Mouse (Mus musculus) liver, embryonic 11.5 days (tissue): ENCODE measurements around the gene Vmn2r95. TPM values are rescaled to one million over a fixed set of nuclear protein-coding genes. Genes with fewer than 3 reads are reported as not detected.
"Not testable (repeated sequence)": the region's sequence is repeated elsewhere in the genome, so short reads cannot be mapped to it uniquely, and the experiment has no call there.

ENCODE experiments used
- ATAC-seq: fragments of 200-750 bp; cut with Nextera tagmentation; replicated peaks from 2 replicates; pipeline ENCODE4 v1.8.0; 2017; ENCODE audit warnings: moderate number of reproducible peaks, mild to moderate bottlenecking, moderate TSS enrichment, moderate library complexity; ENCODE audit not compliant: low FRiP score
- DNase-seq: peaks from one replicate; pipeline ENCODE4 v3.0.0-alpha.2; 2017; ENCODE audit warnings: low spot score
- H3K27ac ChIP-seq: fragments of 300-500 bp; sonication (generic); 2 replicates; pipeline ENCODE4 v1.5.1; 2014; ENCODE audit warnings: mild to moderate bottlenecking, low read depth, low read length, control low read depth
- H3K27me3 ChIP-seq: fragments of 300-500 bp; sonication (generic); replicated peaks from 2 replicates; pipeline ENCODE4 v1.6.1; 2014; ENCODE audit warnings: low read length, mixed read lengths; ENCODE audit not compliant: control insufficient read depth, insufficient read depth
- H3K36me3 ChIP-seq: fragments of 300-500 bp; sonication (generic); 2 replicates; pipeline ENCODE4 v1.6.1; 2014; ENCODE audit warnings: mild to moderate bottlenecking, low read length, moderate library complexity, mixed read lengths; ENCODE audit not compliant: control insufficient read depth, insufficient read depth
- H3K4me1 ChIP-seq: fragments of 300-500 bp; sonication (generic); replicated peaks from 2 replicates; pipeline ENCODE4 v1.6.1; 2014; ENCODE audit warnings: low read length, mixed read lengths; ENCODE audit not compliant: control insufficient read depth, insufficient read depth
- H3K4me2 ChIP-seq: fragments of 300-500 bp; sonication (generic); 2 replicates; pipeline ENCODE4 v1.6.1; 2014; ENCODE audit warnings: mild to moderate bottlenecking, control low read depth, moderate library complexity
- H3K4me3 ChIP-seq: fragments of 300-500 bp; sonication (generic); 2 replicates; pipeline ENCODE4 v1.5.1; 2014; ENCODE audit warnings: low read depth, low read length, control low read depth
- H3K9ac ChIP-seq: fragments of 300-500 bp; sonication (generic); 2 replicates; pipeline ENCODE4 v1.6.1; 2014; ENCODE audit warnings: low read depth, low read length, control low read depth
- H3K9me3 ChIP-seq: fragments of 300-500 bp; sonication (generic); 2 replicates; pipeline ENCODE4 v1.6.1; 2016; ENCODE audit warnings: low read length, inconsistent platforms, mixed read lengths; ENCODE audit not compliant: control insufficient read depth
- WGBS: fragments of 180-500 bp; shearing (Covaris S2); extraction: QIAGEN DNeasy Blood & Tissue Kit; methylation state at CpG from one replicate; pipeline ENCODE4 v1.1.7; 2014; 5-methylcytosine and 5-hydroxymethylcytosine counted together
- polyA plus RNA-seq: library from polyadenylated mRNA; unstranded; fragments of >200 nt; fragmentation: Nextera tagmentation; extraction: Ambion mirVana; gene quantifications from 2 replicates; pipeline ENCODE4 v1.2.1, GENCODE M21; 2014

The Vmn2r95 gene
- polyA plus RNA-seq, result not detected in 2 replicates

DNA sequence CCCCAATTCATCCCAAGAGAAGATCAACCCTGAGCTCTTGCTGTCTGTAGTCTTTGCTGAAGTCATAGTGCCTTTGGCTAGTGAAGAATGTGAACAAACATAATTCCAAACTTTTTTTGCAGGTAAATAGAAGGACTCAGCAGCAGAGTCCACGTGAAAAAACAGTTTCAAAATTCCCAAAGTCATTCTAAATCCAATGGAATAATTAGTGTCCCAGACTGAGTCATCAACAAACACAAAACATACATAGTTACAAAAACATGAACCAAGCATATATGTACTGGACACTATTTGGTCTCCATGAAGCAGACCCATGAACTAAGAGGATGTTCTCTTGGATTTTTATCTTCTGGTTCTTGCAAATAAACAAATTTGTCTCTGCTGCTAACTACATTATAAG is at the start of gene Vmn2r95:
TSS of gene Vmn2r95 (plus strand) at position 301 of the 400 bp plus-strand sequence.
- Histone ChIP-seq H3K9me3 (no peaks in the 10 kb centered on the region), H3K4me2 (no peak within 1 kb of the TSS), H3K9ac (no peak within 1 kb of the TSS), H3K4me1 (no peaks in the 10 kb centered on the region), H3K4me3 (no peak within 1 kb of the TSS), H3K36me3 (no peaks in the 10 kb centered on the region), H3K27me3 (no peaks in the 10 kb centered on the region), H3K27ac (no peak within 1 kb of the TSS)
- 49% methylated on average over 1 of the region's 1 CpGs for WGBS
- no peak for DNase-seq
- ATAC-seq, result no peak

DNA sequence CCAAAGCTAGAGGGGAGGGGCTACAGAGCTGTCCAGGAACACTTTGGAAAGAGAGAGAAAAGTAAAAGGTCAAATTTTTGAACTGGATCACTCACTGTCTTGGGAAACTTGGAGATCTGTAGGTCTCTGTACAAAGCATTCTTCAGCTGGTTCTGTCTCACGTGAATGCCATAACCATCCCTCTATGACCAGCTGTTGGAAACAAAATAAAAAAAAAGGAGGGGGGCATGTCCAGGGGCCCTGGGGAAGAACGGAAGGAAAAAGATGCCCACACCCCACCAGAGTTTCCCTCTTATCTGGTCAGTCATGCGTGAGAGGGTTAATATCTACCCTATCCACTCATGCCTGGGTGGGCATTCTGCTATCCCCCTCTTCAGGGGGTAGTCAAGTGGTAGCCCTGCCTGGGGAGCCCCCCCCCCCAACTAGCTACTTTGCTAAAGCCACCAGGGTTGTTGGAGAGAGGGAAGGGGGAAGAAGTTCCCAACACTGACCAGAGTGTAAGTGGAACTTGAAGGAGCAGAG is 31.8 kb downstream of the Vmn2r95 start:
- H3K9ac ChIP-seq, result no peak overlapping the region
- no peak overlapping the region for H3K4me3 ChIP-seq
- no peak overlapping the region for H3K4me2 ChIP-seq
- no peaks in the 10 kb centered on the region; the same call in 1 of the 2 replicates for H3K9me3 ChIP-seq
- H3K27ac ChIP-seq, result no peak overlapping the region
- ATAC-seq (no peak), DNase-seq (no peak)
- no peaks in the 10 kb centered on the region for H3K4me1 ChIP-seq
- no peaks in the 10 kb centered on the region for H3K27me3 ChIP-seq
- 72% methylated on average over 3 of the region's 3 CpGs for WGBS
- H3K36me3 ChIP-seq, result no peaks in the 10 kb centered on the region

DNA sequence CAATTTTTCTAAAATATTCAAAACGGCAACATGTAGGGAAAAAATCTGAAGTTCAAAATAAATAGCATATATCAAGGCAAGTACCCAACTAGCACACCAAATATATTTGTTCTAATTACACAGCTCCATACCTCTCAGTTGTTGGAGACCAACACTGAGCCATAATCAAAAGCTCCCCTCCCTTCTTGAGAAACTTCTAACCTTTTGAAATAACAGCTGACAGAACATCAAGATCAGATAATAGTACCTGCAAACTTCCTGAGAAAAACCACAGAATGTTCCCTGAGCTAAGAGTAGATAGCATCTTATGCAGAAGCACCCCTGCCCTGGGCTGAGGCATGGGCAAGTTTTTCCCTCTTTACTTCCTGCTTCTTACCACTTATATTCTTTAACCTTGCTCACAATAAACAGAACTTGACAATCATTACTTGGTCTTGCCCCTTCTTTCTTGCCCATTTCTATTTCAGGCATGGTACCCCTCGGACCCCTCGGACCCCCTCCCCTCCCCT is 34.3 kb downstream of the Vmn2r95 start:
- H3K9me3 ChIP-seq, H3K27me3 ChIP-seq, H3K9ac ChIP-seq, H3K36me3 ChIP-seq, DNase-seq, H3K4me2 ChIP-seq, H3K27ac ChIP-seq, ATAC-seq, H3K4me3 ChIP-seq, H3K4me1 ChIP-seq: not testable (repeated sequence)
- 83% methylated on average over 3 of the region's 3 CpGs for WGBS

DNA sequence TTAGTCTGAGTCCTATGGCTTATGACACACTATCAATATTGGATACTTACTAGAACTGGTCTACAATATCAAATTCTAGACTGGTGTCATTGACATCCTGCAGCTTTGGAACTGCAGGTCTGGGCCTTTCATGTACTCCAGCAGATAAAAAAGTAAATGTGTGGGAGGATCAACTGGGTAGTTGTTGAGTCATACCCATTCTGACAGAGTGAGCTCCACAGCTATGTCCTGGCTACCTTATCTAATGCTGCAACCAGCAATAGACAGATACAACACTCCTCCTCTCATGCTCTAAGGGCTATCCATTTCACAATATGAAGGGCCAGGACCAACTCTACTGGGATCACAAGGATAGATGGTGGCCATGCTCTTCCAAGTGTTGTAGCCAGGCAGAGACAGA is 38.8 kb downstream of the Vmn2r95 start:
- ATAC-seq (no peak), DNase-seq (no peak)
- Histone ChIP-seq H3K4me3 (no peak overlapping the region), H3K27me3 (no peaks in the 10 kb centered on the region), H3K36me3 (no peaks in the 10 kb centered on the region), H3K4me2 (no peak overlapping the region), H3K27ac (no peak overlapping the region), H3K9ac (no peak overlapping the region), H3K4me1 (no peaks in the 10 kb centered on the region), H3K9me3 (peaks cover 5% of the 10 kb centered on the region)

DNA sequence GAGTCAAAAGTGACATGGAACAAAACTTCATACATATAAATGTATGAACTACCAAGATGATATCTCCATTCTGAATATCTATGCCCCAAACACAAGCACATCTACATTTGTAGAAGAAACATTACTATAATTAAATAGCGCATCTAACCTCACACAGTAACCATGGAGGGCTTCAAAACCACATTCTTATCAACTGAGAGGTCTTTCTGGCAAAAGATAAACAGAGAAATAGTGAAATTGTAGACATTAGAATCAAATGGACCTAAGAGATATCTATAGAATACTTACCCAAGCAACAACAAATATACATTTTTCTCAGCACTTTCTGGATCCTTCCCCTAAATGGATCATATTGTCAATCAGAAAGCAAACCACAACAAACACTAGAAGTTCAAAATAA is 56.0 kb downstream of the Vmn2r95 start:
- DNase-seq (no peak), ATAC-seq (no peak)
- WGBS, result 57% methylated on average over 1 of the region's 1 CpGs

More for the DNA sequence above, 56.0 kb downstream of the Vmn2r95 start:
- no peaks in the 10 kb centered on the region for H3K27me3 ChIP-seq
- H3K4me1 ChIP-seq, result no peaks in the 10 kb centered on the region
- no peak overlapping the region for H3K9ac ChIP-seq
- no peaks in the 10 kb centered on the region for H3K9me3 ChIP-seq
- no peak overlapping the region for H3K4me2 ChIP-seq
- H3K27ac ChIP-seq, result no peak overlapping the region
- H3K36me3 ChIP-seq, result no peaks in the 10 kb centered on the region
- H3K4me3 ChIP-seq, result no peak overlapping the region

Other genes starting within 250 kb of the Vmn2r95 start
- not detected in 2 replicates for gene Vmn2r94, start 146.3 kb upstream of the Vmn2r95 start, polyA plus RNA-seq
- gene Vmn2r93, start 126.0 kb upstream of the Vmn2r95 start, polyA plus RNA-seq, result not detected in 2 replicates
- not detected in 2 replicates for gene Vmn2r96, start 149.1 kb downstream of the Vmn2r95 start, polyA plus RNA-seq